Mouse (Mus musculus): ENCODE data around the gene Efcab5. TPM values are rescaled to one million over a fixed set of nuclear protein-coding genes. Genes with fewer than 3 reads are reported as not detected.

Efcab5 gene
- 0.06 and 0.16 TPM in 2 replicates for polyA plus RNA-seq (2012; rRNA removed)

GRCm38 (mm10) chr11:77188868-77189267 lies at the start of gene Efcab5:
Efcab5 (minus strand) TSS chr11:77188968.

DNA sequence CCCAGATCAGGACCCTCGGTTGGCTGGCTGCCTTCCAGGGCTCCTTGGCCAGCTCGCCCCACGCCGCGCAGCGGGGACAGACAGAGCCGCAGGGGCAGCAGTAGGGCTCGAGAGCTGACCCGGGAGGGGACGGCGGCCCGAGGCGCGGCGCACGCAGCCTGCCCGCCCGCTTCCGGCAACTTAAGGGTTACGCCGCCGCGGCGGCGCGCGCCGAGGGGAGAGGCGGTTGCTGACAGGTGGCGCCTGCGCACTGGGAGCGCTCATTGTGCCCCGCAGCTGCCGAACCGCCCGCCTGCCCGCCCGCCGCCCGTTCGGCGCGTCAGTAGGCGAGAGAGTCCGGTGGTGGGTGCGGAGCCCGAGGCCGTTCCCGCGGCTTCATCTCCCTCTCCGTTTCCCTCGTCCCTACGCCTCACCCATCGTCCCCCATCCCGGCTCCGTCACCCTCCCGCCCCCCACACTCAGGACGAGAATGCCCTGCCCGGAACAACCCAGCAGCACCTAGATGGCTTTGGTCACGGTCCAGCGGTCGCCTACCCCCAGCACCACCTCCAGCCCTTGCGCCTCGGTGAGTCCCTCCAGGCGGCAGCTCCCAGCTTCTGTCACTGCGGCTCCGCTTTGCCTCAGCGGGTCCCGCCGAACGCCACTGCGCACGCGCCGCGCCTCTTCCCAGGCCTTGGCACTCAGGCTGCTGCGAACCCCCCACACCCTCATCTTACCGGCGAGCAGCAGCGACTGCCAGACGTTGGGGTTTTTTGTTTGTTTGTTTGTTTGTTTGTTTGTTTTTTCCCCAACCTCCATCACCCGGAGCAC lies 27.4 kb upstream of the Efcab5 start, which contains the start of gene Ssh2:
Gene Ssh2 (plus strand): TSS at position 337 of the 810 bp plus-strand sequence.

GRCm38 (mm10) chr11:77078273-77079134 lies 110.3 kb downstream of the Efcab5 start, which contains the start of gene Nsrp1:
Nsrp1 (minus strand) TSS chr11:77078435.

Other genes with a start within 250 kb of the Efcab5 start
- 6.0 and 6.8 TPM in 2 replicates for gene Slc6a4, start 190.4 kb downstream of the Efcab5 start, polyA plus RNA-seq (2012; rRNA removed)
- 0.70 and 0.84 TPM in 2 replicates for gene Nsrp1, start 110.5 kb downstream of the Efcab5 start, polyA plus RNA-seq (2012; rRNA removed)
- 6.4 and 6.8 TPM in 2 replicates for gene Ssh2, start 27.3 kb upstream of the Efcab5 start, polyA plus RNA-seq (2012; rRNA removed)